Mouse (Mus musculus) embryonic facial prominence, embryonic 14.5 days (tissue): Measurements from ENCODE around the gene Zfp799. TPM values are rescaled to one million over a fixed set of nuclear protein-coding genes. Genes with fewer than 3 reads are reported as not detected.
A peak's percentile ranks its signal among the peaks of the same experiment; 100 is the strongest.

Experiments used
- ATAC-seq: fragments of 200-750 bp; cut with Nextera tagmentation; 2 replicates; pipeline ENCODE4 v1.8.0; 2017; ENCODE audit warnings: low read depth, moderate number of reproducible peaks, moderate TSS enrichment
- DNase-seq: peaks from one replicate; pipeline ENCODE4 v3.0.0-alpha.2; 2015; ENCODE audit warnings: low spot score
- H3K27ac ChIP-seq: fragments of 300-500 bp; sonication (generic); replicated peaks from 2 replicates; pipeline ENCODE4 v1.5.1; 2014; ENCODE audit warnings: low read depth, mild to moderate bottlenecking, low read length, moderate library complexity
- H3K27me3 ChIP-seq: fragments of 300-500 bp; sonication (generic); replicated peaks from 2 replicates; pipeline ENCODE4 v1.6.1; 2014; ENCODE audit warnings: low read length; ENCODE audit not compliant: control insufficient read depth, insufficient read depth
- H3K36me3 ChIP-seq: fragments of 300-500 bp; sonication (generic); 2 replicates; pipeline ENCODE4 v1.6.1; 2014; ENCODE audit warnings: low read length, mixed read lengths; ENCODE audit not compliant: control insufficient read depth, insufficient read depth
- H3K4me1 ChIP-seq: fragments of 300-500 bp; sonication (generic); 2 replicates; pipeline ENCODE4 v1.6.1; 2014; ENCODE audit warnings: antibody characterized with exemption, low read length; ENCODE audit not compliant: control insufficient read depth, insufficient read depth
- H3K4me2 ChIP-seq: fragments of 300-500 bp; sonication (generic); 2 replicates; pipeline ENCODE4 v1.6.1; 2014; ENCODE audit warnings: low read depth, mild to moderate bottlenecking, low read length, moderate library complexity, mixed read lengths
- H3K4me3 ChIP-seq: fragments of 300-500 bp; sonication (generic); 2 replicates; pipeline ENCODE4 v1.5.1; 2014; ENCODE audit warnings: low read depth, mild to moderate bottlenecking, low read length
- H3K9ac ChIP-seq: fragments of 300-500 bp; sonication (generic); 2 replicates; pipeline ENCODE4 v1.6.1; 2014; ENCODE audit warnings: low read depth, mild to moderate bottlenecking, low read length, moderate library complexity, mixed read lengths
- H3K9me3 ChIP-seq: fragments of 300-500 bp; sonication (generic); 2 replicates; pipeline ENCODE4 v1.6.1; 2016; ENCODE audit warnings: low read length; ENCODE audit not compliant: control insufficient read depth
- WGBS: fragments of 180-500 bp; shearing (Covaris S2); extraction: QIAGEN DNeasy Blood & Tissue Kit; methylation state at CpG from one replicate; pipeline ENCODE4 v1.1.7; 2014; 5-methylcytosine and 5-hydroxymethylcytosine counted together
- polyA plus RNA-seq: library from polyadenylated mRNA; unstranded; fragments of >200 nt; fragmentation: Nextera tagmentation; extraction: Ambion mirVana; gene quantifications from 2 replicates; pipeline ENCODE4 v1.2.1, GENCODE M21; 2014

Zfp799 gene
- polyA plus RNA-seq, 1 experiment from 2014 or later: 14.5 TPM

GRCm38 (mm10) chr17:32808921-32809320 lies 21.1 kb downstream of the Zfp799 start:
- Histone ChIP-seq H3K36me3 (no peaks in the 10 kb centered on the region), H3K9me3 (no peaks in the 10 kb centered on the region), H3K4me1 (peaks cover 10% of the 10 kb centered on the region), H3K9ac (peak overlapping the region; percentile 67), H3K27ac (peak overlapping the region; percentile 76; the same call in 1 of the 2 replicates), H3K4me2 (peak overlapping the region; percentile 74), H3K27me3 (no peaks in the 10 kb centered on the region), H3K4me3 (peak overlapping the region; percentile 55)
- ATAC-seq (no peak), DNase-seq (no peak)
- 10% methylated on average over 8 of the region's 8 CpGs for WGBS

GRCm38 (mm10) chr17:32789244-32789643 lies 40.8 kb downstream of the Zfp799 start:
- 73% methylated on average over 8 of the region's 8 CpGs for WGBS
- DNase-seq (no peak), ATAC-seq (no peak)
- H3K4me2 ChIP-seq: peak overlapping the region; percentile 71
- H3K9me3 ChIP-seq: no peaks in the 10 kb centered on the region
- no peaks in the 10 kb centered on the region for H3K27me3 ChIP-seq
- peak overlapping the region; percentile 95; the same call in 1 of the 2 replicates for H3K9ac ChIP-seq
- no peak overlapping the region for H3K27ac ChIP-seq
- H3K4me3 ChIP-seq: peak overlapping the region; percentile 80; the same call in 1 of the 2 replicates
- peaks cover 13% of the 10 kb centered on the region; the same call in 1 of the 2 replicates for H3K36me3 ChIP-seq
- H3K4me1 ChIP-seq: peaks cover 17% of the 10 kb centered on the region

- DNase-seq: no peak
- ATAC-seq: no peak
These were observed 41.5 kb downstream of the Zfp799 start for GRCm38 (mm10) chr17:32788576-32788975.

GRCm38 (mm10) chr17:32788094-32788559 lies 41.9 kb downstream of the Zfp799 start, which contains the start of gene Zfp871:
Zfp871 (minus strand) TSS chr17:32788287.
- Histone ChIP-seq H3K4me3 (peak within 1 kb of the TSS; percentile 80), H3K27ac (peak within 1 kb of the TSS; percentile 93), H3K4me1 (peaks cover 17% of the 10 kb centered on the region), H3K9ac (peak within 1 kb of the TSS; percentile 95), H3K36me3 (peaks cover 24% of the 10 kb centered on the region), H3K4me2 (peak within 1 kb of the TSS; percentile 71), H3K27me3 (no peaks in the 10 kb centered on the region), H3K9me3 (0 out of 2 replicates have a peak, but pooled peaks cover 4% of the 10 kb centered on the region)
- ATAC-seq (peak; percentile 99), DNase-seq (peak; percentile 98)
- under 1% methylated on average over 12 of the region's 22 CpGs for WGBS

More at GRCm38 (mm10) chr17:32788576-32788975, 41.5 kb downstream of the Zfp799 start:
- H3K9me3 ChIP-seq: no peaks in the 10 kb centered on the region
- H3K4me3 ChIP-seq: peak overlapping the region; percentile 80
- peak overlapping the region; percentile 71 for H3K4me2 ChIP-seq
- WGBS: 5% methylated on average over 9 of the region's 9 CpGs
- peaks cover 17% of the 10 kb centered on the region for H3K4me1 ChIP-seq
- peak overlapping the region; percentile 95 for H3K9ac ChIP-seq
- peak overlapping the region; percentile 50 for H3K27ac ChIP-seq
- no peaks in the 10 kb centered on the region for H3K27me3 ChIP-seq
- peaks cover 20% of the 10 kb centered on the region for H3K36me3 ChIP-seq

GRCm38 (mm10) chr17:32787436-32788093 lies 42.5 kb downstream of the Zfp799 start:
- H3K27me3 ChIP-seq: no peaks in the 10 kb centered on the region
- H3K36me3 ChIP-seq: peaks cover 29% of the 10 kb centered on the region
- ATAC-seq (peak; percentile 88), DNase-seq (no peak)
- H3K27ac ChIP-seq: peak overlapping the region; percentile 93
- 0 out of 2 replicates have a peak, but pooled peaks cover 7% of the 10 kb centered on the region for H3K9me3 ChIP-seq
- WGBS: 2% methylated on average over 25 of the region's 31 CpGs
- H3K4me3 ChIP-seq: peak overlapping the region; percentile 80
- peaks cover 17% of the 10 kb centered on the region for H3K4me1 ChIP-seq
- peak overlapping the region; percentile 95 for H3K9ac ChIP-seq
- peak overlapping the region; percentile 67 for H3K4me2 ChIP-seq

GRCm38 (mm10) chr17:32786944-32787343 lies 43.1 kb downstream of the Zfp799 start:
- DNase-seq: no peak
- peaks cover 17% of the 10 kb centered on the region for H3K4me1 ChIP-seq
- no peak for ATAC-seq
- 57% methylated on average over 6 of the region's 6 CpGs for WGBS
- no peaks in the 10 kb centered on the region for H3K27me3 ChIP-seq
- H3K27ac ChIP-seq: no peak overlapping the region
- H3K9me3 ChIP-seq: 0 out of 2 replicates have a peak, but pooled peaks cover 7% of the 10 kb centered on the region
- peak overlapping the region; percentile 67 for H3K4me2 ChIP-seq
- peaks cover 30% of the 10 kb centered on the region for H3K36me3 ChIP-seq
- peak overlapping the region; percentile 80 for H3K4me3 ChIP-seq
- peak overlapping the region; percentile 95 for H3K9ac ChIP-seq

- peak overlapping the region; percentile 24 for H3K4me2 ChIP-seq
- H3K27ac ChIP-seq: no peak overlapping the region
- no peak overlapping the region for H3K4me3 ChIP-seq
- peaks cover 17% of the 10 kb centered on the region for H3K4me1 ChIP-seq
- no peaks in the 10 kb centered on the region for H3K27me3 ChIP-seq
- H3K9me3 ChIP-seq: 0 out of 2 replicates have a peak, but pooled peaks cover 7% of the 10 kb centered on the region
- H3K9ac ChIP-seq: 0 out of 2 replicates have a peak overlapping the region, but pooled peaks have one; percentile 38
- DNase-seq: peak; percentile 33
- ATAC-seq: no peak; the same call in 1 of the 2 replicates
- H3K36me3 ChIP-seq: peaks cover 30% of the 10 kb centered on the region
- WGBS: 78% methylated on average over 3 of the region's 3 CpGs
These were observed 44.4 kb downstream of the Zfp799 start for GRCm38 (mm10) chr17:32785656-32786055.

GRCm38 (mm10) chr17:32777564-32777963 lies 52.5 kb downstream of the Zfp799 start:
- ATAC-seq: no peak
- Histone ChIP-seq H3K4me3 (no peak overlapping the region), H3K4me1 (no peaks in the 10 kb centered on the region), H3K9ac (no peak overlapping the region), H3K36me3 (peaks cover 65% of the 10 kb centered on the region), H3K4me2 (no peak overlapping the region), H3K9me3 (no peaks in the 10 kb centered on the region), H3K27me3 (no peaks in the 10 kb centered on the region), H3K27ac (no peak overlapping the region)
- no peak for DNase-seq
- 96% methylated on average over 3 of the region's 3 CpGs for WGBS
